Mouse (Mus musculus): ENCODE results near the gene Polr2g. TPM values are rescaled to one million over a fixed set of nuclear protein-coding genes. Genes with fewer than 3 reads are reported as not detected.

Gene Polr2g
- total and polyA plus RNA-seq, 3 experiments: 181 to 188 TPM; not detected in 1

GRCm38 (mm10) chr19:8763276-8763675, 35.1 kb downstream of the Polr2g start:
- Histone ChIP-seq H3K27ac (ENCODE audit: control insufficient read depth, low read depth, low read length) (no peak overlapping the region), H3K4me3 (ENCODE audit: control insufficient read depth in 1 of 2, insufficient read depth in 1 of 2, low read depth in 2 of 2, low read length in 2 of 2) (no peak overlapping the region)

GRCm38 (mm10) chr19:8760757-8761156, 37.6 kb downstream of the Polr2g start:
- Histone ChIP-seq H3K9ac (ENCODE audit: control insufficient read depth, low read depth, low read length, poor library complexity, severe bottlenecking) (no peak overlapping the region), H3K79me2 (ENCODE audit: control insufficient read depth, insufficient read depth, low read length, poor library complexity) (peaks cover 58% of the 10 kb centered on the region), H3K36me3 (ENCODE audit: control insufficient read depth in 1 of 2, insufficient read depth in 2 of 2, low read length in 2 of 2) (peaks cover 19 to 31% of the 10 kb centered on the region in 2 experiments), H3K27ac (ENCODE audit: control insufficient read depth, low read depth, low read length) (no peak overlapping the region), H3K4me1 (ENCODE audit: control insufficient read depth in 1 of 2, insufficient read depth in 2 of 2, low read length in 2 of 2) (peaks cover 7 to 13% of the 10 kb centered on the region in 2 experiments; a peak in 2 of 4 replicates), H3K27me3 (ENCODE audit: control insufficient read depth in 1 of 2, insufficient read depth in 2 of 2, low read length in 2 of 2) (no peaks in the 10 kb centered on the region), H3K9me3 (replicated peaks; ENCODE audit: insufficient read depth, low read length) (no peaks in the 10 kb centered on the region), H3K4me3 (ENCODE audit: control insufficient read depth in 1 of 2, insufficient read depth in 1 of 2, low read depth in 2 of 2, low read length in 2 of 2) (no peak overlapping the region)
- TF ChIP-seq NRF1 (IDR thresholded peaks at IDR 0.05; ENCODE audit: insufficient read depth, low read depth, low read length, poor library complexity, severe bottlenecking): no peak
- peak; percentile 33 to 49 (median 38); a peak in 5 of 6 replicates for TF ChIP-seq CTCF (IDR thresholded peaks at IDR 0.05 in 2 of 3, conservative IDR thresholded peaks at IDR 0.05 in 1 of 3; ENCODE audit: control insufficient read depth in 1 of 3, insufficient read depth in 1 of 3, low read depth in 2 of 3, low read length in 3 of 3, poor library complexity in 1 of 3, severe bottlenecking in 1 of 3)
- DNase-seq (ENCODE audit: low read depth, low spot score): no peak

More at GRCm38 (mm10) chr19:8763276-8763675, 35.1 kb downstream of the Polr2g start:
- TF ChIP-seq ZC3H11A (IDR thresholded peaks at IDR 0.05; ENCODE audit: low read depth, low read length) (no peak), SMC3 (IDR thresholded peaks at IDR 0.05; ENCODE audit: low read depth, low read length) (no peak), ETS1 (IDR thresholded peaks at IDR 0.05; ENCODE audit: low read depth, low read length) (no peak), MYC (IDR thresholded peaks at IDR 0.05; ENCODE audit: low read depth, low read length) (no peak), GATA1 (IDR thresholded peaks at IDR 0.05; ENCODE audit: low read depth, low read length) (no peak), MAX (IDR thresholded peaks at IDR 0.05; ENCODE audit: low read length) (no peak), RAD21 (IDR thresholded peaks at IDR 0.05; ENCODE audit: low read depth, low read length) (no peak), EP300 (IDR thresholded peaks at IDR 0.05; ENCODE audit: low read depth in 1 of 2, low read length in 2 of 2) (no peak), MYB (IDR thresholded peaks at IDR 0.05; ENCODE audit: low read depth, low read length) (no peak), SIN3A (IDR thresholded peaks at IDR 0.05; ENCODE audit: low read length) (no peak), POLR2AphosphoS5 (IDR thresholded peaks at IDR 0.05; ENCODE audit: borderline replicate concordance, low read depth, low read length) (no peak)
- Histone ChIP-seq H3K36me3 (ENCODE audit: control insufficient read depth in 1 of 2, insufficient read depth in 2 of 2, low read length in 2 of 2) (peaks cover 16 to 39% of the 10 kb centered on the region in 2 experiments), H3K27me3 (ENCODE audit: control insufficient read depth in 1 of 2, insufficient read depth in 2 of 2, low read length in 2 of 2) (no peaks in the 10 kb centered on the region), H3K9me3 (replicated peaks; ENCODE audit: insufficient read depth, low read length) (no peaks in the 10 kb centered on the region), H3K9ac (ENCODE audit: control insufficient read depth, low read depth, low read length, poor library complexity, severe bottlenecking) (no peak overlapping the region), H3K4me1 (ENCODE audit: control insufficient read depth in 1 of 2, insufficient read depth in 2 of 2, low read length in 2 of 2) (peaks cover 3 to 11% of the 10 kb centered on the region in 2 experiments; a peak in 2 of 4 replicates), H3K79me2 (ENCODE audit: control insufficient read depth, insufficient read depth, low read length, poor library complexity) (peaks cover 40% of the 10 kb centered on the region)
- no peak for DNase-seq (ENCODE audit: low read depth, low spot score)

GRCm38 (mm10) chr19:8758899-8759298, 39.5 kb downstream of the Polr2g start:
- no peaks in the 10 kb centered on the region for H3K9me3 ChIP-seq (replicated peaks; ENCODE audit: insufficient read depth, low read length)
- H3K9ac ChIP-seq (ENCODE audit: control insufficient read depth, low read depth, low read length, poor library complexity, severe bottlenecking): peak overlapping the region; percentile 91
- peaks cover 7 to 22% of the 10 kb centered on the region in 2 experiments; a peak in 3 of 4 replicates for H3K4me1 ChIP-seq (ENCODE audit: control insufficient read depth in 1 of 2, insufficient read depth in 2 of 2, low read length in 2 of 2)
- peak overlapping the region; percentile 60 to 87 for H3K4me3 ChIP-seq (ENCODE audit: control insufficient read depth in 1 of 2, insufficient read depth in 1 of 2, low read depth in 2 of 2, low read length in 2 of 2)
- no peaks in the 10 kb centered on the region for H3K27me3 ChIP-seq (ENCODE audit: control insufficient read depth in 1 of 2, insufficient read depth in 2 of 2, low read length in 2 of 2)
- H3K36me3 ChIP-seq (ENCODE audit: control insufficient read depth in 1 of 2, insufficient read depth in 2 of 2, low read length in 2 of 2): peaks cover 17 to 26% of the 10 kb centered on the region in 2 experiments
- peaks cover 66% of the 10 kb centered on the region for H3K79me2 ChIP-seq (ENCODE audit: control insufficient read depth, insufficient read depth, low read length, poor library complexity)
- peak; percentile 91 for DNase-seq (ENCODE audit: low read depth, low spot score)
- peak overlapping the region; percentile 90 for H3K27ac ChIP-seq (ENCODE audit: control insufficient read depth, low read depth, low read length)
- TF ChIP-seq MXI1 (IDR thresholded peaks at IDR 0.05; ENCODE audit: low read depth, low read length) (peak; percentile 91), TAL1 (IDR thresholded peaks at IDR 0.05; ENCODE audit: low read length) (peak; percentile 93), MYC (IDR thresholded peaks at IDR 0.05; ENCODE audit: low read depth, low read length) (0 out of 2 replicates have a peak, but pooled peaks have one; percentile 49), ETS1 (IDR thresholded peaks at IDR 0.05; ENCODE audit: low read depth, low read length) (peak; percentile 79), RCOR1 (IDR thresholded peaks at IDR 0.05; ENCODE audit: low read depth, low read length) (peak; percentile 34; the same call in 1 of the 2 replicates), GABPA (IDR thresholded peaks at IDR 0.05; ENCODE audit: low read depth, low read length) (no peak), POLR2A (IDR thresholded peaks at IDR 0.05; ENCODE audit: control insufficient read depth in 1 of 2, insufficient read depth in 1 of 2, low read depth in 1 of 2, low read length in 2 of 2, poor library complexity in 1 of 2) (peak in 1 of 2 experiments; percentile 47; a peak in 1 of 4 replicates), TBP (IDR thresholded peaks at IDR 0.05; ENCODE audit: low read depth, low read length) (peak; percentile 73), CTCF (IDR thresholded peaks at IDR 0.05 in 2 of 3, conservative IDR thresholded peaks at IDR 0.05 in 1 of 3; ENCODE audit: control insufficient read depth in 1 of 3, insufficient read depth in 1 of 3, low read depth in 2 of 3, low read length in 3 of 3, poor library complexity in 1 of 3, severe bottlenecking in 1 of 3) (no peak), BHLHE40 (IDR thresholded peaks at IDR 0.05; ENCODE audit: borderline replicate concordance, low read depth, low read length) (no peak), SIN3A (IDR thresholded peaks at IDR 0.05; ENCODE audit: low read length) (peak; percentile 91), MAX (IDR thresholded peaks at IDR 0.05; ENCODE audit: low read length) (no peak), USF1 (IDR thresholded peaks at IDR 0.05; ENCODE audit: low read depth, low read length) (no peak), GATA1 (IDR thresholded peaks at IDR 0.05; ENCODE audit: low read depth, low read length) (peak; percentile 90), ZMIZ1 (IDR thresholded peaks at IDR 0.05; ENCODE audit: low read depth, low read length) (no peak), ZNF384 (IDR thresholded peaks at IDR 0.05; ENCODE audit: low read depth, low read length) (no peak), KAT2A (conservative IDR thresholded peaks at IDR 0.05; ENCODE audit: low read depth, low read length) (no peak)
